Mouse (Mus musculus) CH12.LX (cell line): ENCODE measurements around the gene D630045J12Rik. TPM values are rescaled to one million over a fixed set of nuclear protein-coding genes. Genes with fewer than 3 reads are reported as not detected.

Source experiments
- DNase-seq: peaks from one replicate; pipeline ENCODE4 v3.0.0-alpha.2; 2013; ENCODE audit errors: extremely low read depth
- H3K27ac ChIP-seq: 2 replicates; pipeline ENCODE4 v1.5.1; 2012; ENCODE audit warnings: low read depth, mild to moderate bottlenecking, control low read depth, moderate library complexity; ENCODE audit not compliant: insufficient read depth
- H3K27me3 ChIP-seq: replicated peaks from 2 replicates; pipeline ENCODE3; 2012; ENCODE audit warnings: inconsistent platforms
- H3K36me3 ChIP-seq, 2 experiments: replicated peaks in 1 of 2; 2 replicates each; pipeline versions ENCODE3 to v1.6.1; 2012; ENCODE audit warnings: inconsistent platforms in 1 of 2, low read length in 1 of 2, mild to moderate bottlenecking in 1 of 2, mixed read lengths in 1 of 2, moderate library complexity in 1 of 2; ENCODE audit not compliant: control insufficient read depth in 1 of 2, insufficient read depth in 1 of 2
- H3K4me1 ChIP-seq, 2 experiments: 2 replicates each; pipeline ENCODE4 v1.6.1; 2012; ENCODE audit warnings: inconsistent platforms in 1 of 2, moderate library complexity in 1 of 2; ENCODE audit not compliant: insufficient read depth in 2 of 2, control insufficient read depth in 1 of 2
- H3K4me2 ChIP-seq: 2 replicates; pipeline ENCODE4 v1.6.1; 2012; ENCODE audit warnings: low read depth, mild to moderate bottlenecking, control low read depth; ENCODE audit not compliant: poor library complexity, insufficient read depth, severe bottlenecking
- H3K4me3 ChIP-seq, 3 experiments: fragments of 150-350 bp in 1 of 3; sonication (generic) in 1 of 3; replicated peaks in 1 of 3; 2 replicates each; pipeline versions ENCODE3 to v1.5.1; 2011 to 2012; ENCODE audit warnings: low read depth in 2 of 3, low read length in 2 of 3, mild to moderate bottlenecking in 2 of 3, moderate library complexity in 2 of 3, control low read depth in 1 of 3, improper control_type of control experiment in 1 of 3, inconsistent platforms in 1 of 3, mixed read lengths in 1 of 3; ENCODE audit not compliant: poor library complexity in 1 of 3
- H3K79me2 ChIP-seq: replicated peaks from 2 replicates; pipeline ENCODE4 v1.6.1; 2012; ENCODE audit warnings: mild to moderate bottlenecking, moderate library complexity; ENCODE audit not compliant: control insufficient read depth, poor library complexity, insufficient read depth, severe bottlenecking; ENCODE audit errors: extremely low read depth
- H3K9ac ChIP-seq: 2 replicates; pipeline ENCODE4 v1.6.1; 2012; ENCODE audit warnings: low read depth, mild to moderate bottlenecking, control low read depth, moderate library complexity; ENCODE audit not compliant: insufficient read depth
- H3K9me3 ChIP-seq: replicated peaks from 2 replicates; pipeline ENCODE3; 2012; ENCODE audit warnings: low read length, inconsistent platforms, mixed read lengths
- CHD1 ChIP-seq: IDR thresholded peaks from 2 replicates; pipeline ENCODE4 v1.6.1; 2012; ENCODE audit warnings: low read depth, low read length, improper control_type of control experiment, inconsistent platforms
- CHD2 ChIP-seq: IDR thresholded peaks from 2 replicates; pipeline ENCODE4 v1.6.1; 2011; ENCODE audit warnings: low read length, improper control_type of control experiment
- E2F4 ChIP-seq: IDR thresholded peaks from 2 replicates; pipeline ENCODE4 v1.6.1; 2011; ENCODE audit warnings: low read depth, low read length, improper control_type of control experiment; ENCODE audit not compliant: insufficient replicate concordance
- ELF1 ChIP-seq: IDR thresholded peaks from 2 replicates; pipeline ENCODE4 v1.6.1; 2014; ENCODE audit warnings: low read depth, mild to moderate bottlenecking, inconsistent platforms, low read length, improper control_type of control experiment
- EP300 ChIP-seq: IDR thresholded peaks from 2 replicates; pipeline ENCODE4 v1.6.1; 2011; ENCODE audit warnings: low read length, improper control_type of control experiment
- ETS1 ChIP-seq: conservative IDR thresholded peaks from 2 replicates; pipeline ENCODE4 v1.6.1; 2012; ENCODE audit warnings: low read depth, mild to moderate bottlenecking, inconsistent platforms, low read length, improper control_type of control experiment, moderate library complexity
- GABPA ChIP-seq: IDR thresholded peaks from 2 replicates; pipeline ENCODE4 v1.6.1; 2012; ENCODE audit warnings: low read depth, low read length, improper control_type of control experiment, inconsistent platforms; ENCODE audit not compliant: insufficient replicate concordance
- HCFC1 ChIP-seq: IDR thresholded peaks from 2 replicates; pipeline ENCODE4 v1.6.1; 2012; ENCODE audit warnings: low read depth, mild to moderate bottlenecking, inconsistent platforms, low read length, improper control_type of control experiment
- JUN ChIP-seq: IDR thresholded peaks from 2 replicates; pipeline ENCODE4 v1.6.1; 2011; ENCODE audit warnings: low read depth, mild to moderate bottlenecking, low read length, improper control_type of control experiment, moderate library complexity; ENCODE audit not compliant: insufficient read depth
- KAT2A ChIP-seq: IDR thresholded peaks from 2 replicates; pipeline ENCODE4 v1.6.1; 2012; ENCODE audit warnings: low read length, improper control_type of control experiment, inconsistent platforms; ENCODE audit not compliant: insufficient replicate concordance
- MAFK ChIP-seq: IDR thresholded peaks from 2 replicates; pipeline ENCODE4 v1.6.1; 2011; ENCODE audit warnings: low read length, improper control_type of control experiment; ENCODE audit not compliant: insufficient replicate concordance
- MAZ ChIP-seq: IDR thresholded peaks from 2 replicates; pipeline ENCODE4 v1.6.1; 2012; ENCODE audit warnings: low read depth, mild to moderate bottlenecking, inconsistent platforms, low read length, improper control_type of control experiment, moderate library complexity
- MXI1 ChIP-seq: IDR thresholded peaks from 2 replicates; pipeline ENCODE4 v1.6.1; 2011; ENCODE audit warnings: mild to moderate bottlenecking, low read depth, low read length, improper control_type of control experiment
- NELFE ChIP-seq: IDR thresholded peaks from 2 replicates; pipeline ENCODE4 v1.6.1; 2011; ENCODE audit warnings: low read depth, low read length, improper control_type of control experiment
- NRF1 ChIP-seq: IDR thresholded peaks from 2 replicates; pipeline ENCODE4 v1.6.1; 2014; ENCODE audit warnings: low read depth, mild to moderate bottlenecking, inconsistent platforms, low read length, improper control_type of control experiment, moderate library complexity
- PAX5 ChIP-seq: IDR thresholded peaks from 2 replicates; pipeline ENCODE4 v1.6.1; 2012; ENCODE audit warnings: low read length, inconsistent platforms, mixed read lengths
- POLR2A ChIP-seq: IDR thresholded peaks from 2 replicates; pipeline ENCODE4 v1.6.1; 2011; ENCODE audit warnings: low read depth, mild to moderate bottlenecking, improper control_type of control experiment, low read length
- RAD21 ChIP-seq: IDR thresholded peaks from 2 replicates; pipeline ENCODE4 v1.6.1; 2011; ENCODE audit warnings: low read depth, mild to moderate bottlenecking, low read length, improper control_type of control experiment, moderate library complexity
- RCOR1 ChIP-seq: conservative IDR thresholded peaks from 2 replicates; pipeline ENCODE4 v1.6.1; 2012; ENCODE audit warnings: low read depth, mild to moderate bottlenecking, inconsistent platforms, low read length, improper control_type of control experiment
- SIN3A ChIP-seq: IDR thresholded peaks from 2 replicates; pipeline ENCODE4 v1.6.1; 2012; ENCODE audit warnings: low read length, improper control_type of control experiment, inconsistent platforms
- SMC3 ChIP-seq: IDR thresholded peaks from 2 replicates; pipeline ENCODE4 v1.6.1; 2011; ENCODE audit warnings: low read depth, low read length, improper control_type of control experiment
- TBP ChIP-seq: conservative IDR thresholded peaks from 2 replicates; pipeline ENCODE4 v1.6.1; 2011; ENCODE audit warnings: low read depth, low read length, improper control_type of control experiment
- TCF12 ChIP-seq: IDR thresholded peaks from 2 replicates; pipeline ENCODE4 v1.6.1; 2014; ENCODE audit warnings: low read depth, mild to moderate bottlenecking, inconsistent platforms, low read length, improper control_type of control experiment
- USF1 ChIP-seq: IDR thresholded peaks from 2 replicates; pipeline ENCODE4 v1.6.1; 2014; ENCODE audit warnings: low read depth, mild to moderate bottlenecking, inconsistent platforms, low read length, improper control_type of control experiment
- ZKSCAN1 ChIP-seq: IDR thresholded peaks from 2 replicates; pipeline ENCODE4 v1.6.1; 2012; ENCODE audit warnings: low read depth, inconsistent platforms, low read length, improper control_type of control experiment, borderline replicate concordance
- ZMIZ1 ChIP-seq: IDR thresholded peaks from 2 replicates; pipeline ENCODE4 v1.6.1; 2012; ENCODE audit warnings: low read depth, mild to moderate bottlenecking, inconsistent platforms, low read length, improper control_type of control experiment
- dilution Hi-C: fragments of 300-500 bp; cut with MboI; formaldehyde crosslinking; loops from 2 replicates; pipeline ENCODE4 v1.14.3; 2020; ENCODE audit warnings: low sequenced_read_pairs; ENCODE audit not compliant: extremely low pct_unique_long_range_greater_than_20kb, extremely low pct_ligation_motif_present
- in situ Hi-C: fragments of 300-500 bp; cut with MboI; formaldehyde crosslinking; loops from 3 replicates; pipeline ENCODE4 v1.14.3; 2019; ENCODE audit warnings: low sequenced_read_pairs, low pct_ligation_motif_present, low pct_unique_long_range_greater_than_20kb, mixed read lengths
- polyA plus RNA-seq: library from polyadenylated mRNA; unstranded; fragments of >175 nt; gene quantifications from 2 replicates; pipeline ENCODE4 v1.2.1, GENCODE M21; 2012; ENCODE audit warnings: low read depth; ENCODE audit not compliant: insufficient read length
- total RNA-seq, 2 experiments: library from RNA; depleted of rRNA; stranded (reverse); fragments of 300-350 nt in 1 of 2; fragments of >200 nt in 1 of 2; gene quantifications; 2 replicates each; pipeline ENCODE4 v1.2.3; 2012 to 2014

Gene D630045J12Rik
- total and polyA plus RNA-seq, 3 experiments, result 0.48 to 4.9 (median 1.7) TPM

DNA sequence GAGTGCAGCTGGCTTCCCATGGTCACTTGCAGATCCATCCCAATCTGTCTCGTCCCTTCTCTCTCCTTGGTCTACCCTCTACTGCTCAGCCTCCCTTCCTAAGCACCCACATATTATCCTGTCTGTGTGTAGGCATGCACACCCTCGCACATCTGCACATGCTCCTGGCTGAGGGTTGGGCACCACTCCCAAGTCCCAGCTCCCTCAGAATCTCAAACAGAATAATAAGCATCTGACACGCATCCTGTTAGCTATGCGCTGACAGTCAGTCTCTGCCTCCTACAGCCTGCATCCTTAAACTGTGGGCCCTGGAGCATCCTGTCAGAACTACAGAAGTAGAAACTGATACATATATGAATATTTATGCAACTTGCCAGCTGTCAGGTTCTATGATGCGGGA, 13.2 kb downstream of the D630045J12Rik start:
- dilution Hi-C loops, result no loop called here
- Histone ChIP-seq H3K4me1 (peaks cover 5 to 36% of the 10 kb centered on the region in 2 experiments), H3K36me3 (peaks cover 0 to 2% of the 10 kb centered on the region in 2 experiments), H3K9me3 (no peaks in the 10 kb centered on the region), H3K79me2 (no peaks in the 10 kb centered on the region), H3K27me3 (no peaks in the 10 kb centered on the region), H3K27ac (no peak overlapping the region), H3K9ac (no peak overlapping the region), H3K4me2 (no peak overlapping the region)
- in situ Hi-C loops, result no loop called here
- DNase-seq, result no peak
- TF ChIP-seq USF1 (no peak), KAT2A (no peak), TCF12 (no peak), POLR2A (no peak), ZMIZ1 (no peak), GABPA (no peak), RAD21 (no peak)
- TF ChIP-seq, all 38 proteins: peak for 0
- H3K4me3 ChIP-seq, result no peak overlapping the region

DNA sequence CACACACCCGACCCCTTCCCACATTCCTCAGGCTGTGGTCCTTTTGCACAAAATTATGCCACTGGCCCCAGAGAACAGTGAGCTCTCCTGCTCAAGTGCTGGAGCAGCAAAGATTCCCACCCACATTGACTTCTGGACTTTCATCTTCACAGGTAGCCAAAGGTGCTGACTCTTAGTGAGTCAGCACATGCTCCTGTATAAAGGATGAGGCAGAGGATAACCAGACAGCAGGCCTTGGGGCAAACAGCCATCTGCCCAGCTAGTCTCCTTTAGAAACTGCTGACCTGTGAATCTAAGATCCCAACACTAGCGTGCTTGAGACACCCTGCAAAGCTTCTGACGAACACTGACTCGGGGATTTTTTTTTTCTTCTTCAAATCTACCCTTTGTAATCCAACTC, 15.4 kb downstream of the D630045J12Rik start:
- dilution Hi-C loops, result no loop called here

DNA sequence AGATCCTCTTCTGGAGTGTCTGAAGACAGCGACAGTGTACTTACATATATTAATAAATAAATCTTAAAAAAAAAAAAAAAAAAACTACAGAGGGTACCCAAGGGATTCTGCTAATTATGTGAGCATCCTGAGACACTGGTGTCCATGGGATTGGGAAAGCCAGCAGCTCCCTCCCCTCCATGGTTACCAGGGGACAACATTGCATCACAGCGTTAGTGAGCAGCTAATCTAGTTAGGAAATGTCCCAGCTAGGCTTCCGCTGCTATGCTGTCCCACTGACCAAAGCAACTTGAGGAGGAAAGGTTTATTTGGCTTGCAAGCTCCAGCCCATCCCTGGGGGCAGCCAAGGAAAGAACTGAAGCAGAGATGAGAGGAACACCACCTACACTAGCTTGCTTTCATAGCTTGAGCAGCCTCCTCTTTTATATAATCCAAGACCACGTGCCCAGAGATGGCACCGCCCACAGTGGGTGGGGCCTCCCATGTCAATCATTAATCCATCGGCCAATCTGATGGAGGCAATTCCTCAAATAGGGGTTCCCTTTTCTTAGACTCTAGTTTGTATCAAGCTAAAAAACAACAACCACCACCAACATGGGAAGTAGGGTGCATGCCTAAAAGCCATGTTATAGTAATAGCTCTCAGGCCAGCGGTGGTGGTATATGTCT, 17.7 kb downstream of the D630045J12Rik start:
- TF ChIP-seq CHD2, result no peak
- TF ChIP-seq NRF1, result no peak
- no peak for TF ChIP-seq TCF12
- no peak for TF ChIP-seq NELFE
- no peak for TF ChIP-seq JUN
- no peak for TF ChIP-seq ZKSCAN1
- TF ChIP-seq TBP, result no peak
- TF ChIP-seq SIN3A, result no peak
- TF ChIP-seq KAT2A, result no peak
- TF ChIP-seq HCFC1, result no peak
- TF ChIP-seq PAX5, result no peak
- no peak for TF ChIP-seq ETS1
- TF ChIP-seq MAFK, result no peak
- no peak for TF ChIP-seq CHD1
- TF ChIP-seq MXI1, result no peak
- no peak for TF ChIP-seq E2F4
- no peak for TF ChIP-seq RCOR1
- TF ChIP-seq EP300, result no peak
- TF ChIP-seq ELF1, result no peak
- dilution Hi-C loops, result no loop called here
- no peak for DNase-seq

More for the DNA sequence above, 15.4 kb downstream of the D630045J12Rik start:
- in situ Hi-C loops, result no loop called here
- Histone ChIP-seq H3K4me2 (no peak overlapping the region), H3K9ac (no peak overlapping the region), H3K4me1 (peaks cover 5 to 29% of the 10 kb centered on the region in 2 experiments), H3K36me3 (peaks cover 0 to 2% of the 10 kb centered on the region in 2 experiments), H3K27ac (no peak overlapping the region), H3K9me3 (no peaks in the 10 kb centered on the region), H3K4me3 (no peak overlapping the region), H3K27me3 (no peaks in the 10 kb centered on the region), H3K79me2 (no peaks in the 10 kb centered on the region)
- DNase-seq, result no peak
- TF ChIP-seq EP300 (no peak), SMC3 (no peak), MAZ (no peak)

More for the DNA sequence above, 17.7 kb downstream of the D630045J12Rik start:
- peaks cover 0 to 2% of the 10 kb centered on the region in 2 experiments for H3K36me3 ChIP-seq
- no peak overlapping the region for H3K4me3 ChIP-seq
- no peaks in the 10 kb centered on the region for H3K27me3 ChIP-seq
- H3K4me2 ChIP-seq, result no peak overlapping the region
- H3K9ac ChIP-seq, result no peak overlapping the region
- H3K4me1 ChIP-seq, result peaks cover 5 to 22% of the 10 kb centered on the region in 2 experiments
- no peaks in the 10 kb centered on the region for H3K9me3 ChIP-seq
- H3K27ac ChIP-seq, result no peak overlapping the region
- in situ Hi-C loops, result no loop called here
- no peaks in the 10 kb centered on the region for H3K79me2 ChIP-seq
